Mouse (Mus musculus) heart, postnatal 0 days (tissue): ENCODE measurements at regions not wholly inside any gene's neighbourhood (a gene's known extent, or its start where the extent isn't known, plus 50 kb on each side); places are given as distances from the start of the nearest gene placed in this dataset.

Source experiments
- ATAC-seq: fragments of 200-750 bp; cut with Nextera tagmentation; 2 replicates; pipeline ENCODE4 v1.8.0; 2017; ENCODE audit warnings: low read depth, moderate number of reproducible peaks, moderate library complexity; ENCODE audit not compliant: insufficient read depth
- DNase-seq: peaks from one replicate; pipeline ENCODE4 v3.0.0-alpha.2; 2016; ENCODE audit warnings: low spot score
- H3K27ac ChIP-seq: fragments of 300-500 bp; sonication (generic); 2 replicates; pipeline ENCODE4 v1.5.1; 2014; ENCODE audit warnings: low read depth, mild to moderate bottlenecking
- H3K27me3 ChIP-seq: fragments of 300-500 bp; sonication (generic); 2 replicates; pipeline ENCODE4 v1.6.1; 2014; ENCODE audit warnings: low read length, mixed read lengths; ENCODE audit not compliant: control insufficient read depth, insufficient read depth
- H3K36me3 ChIP-seq: fragments of 300-500 bp; sonication (generic); replicated peaks from 2 replicates; pipeline ENCODE4 v1.6.1; 2014; ENCODE audit warnings: low read length, mixed read lengths; ENCODE audit not compliant: control insufficient read depth, insufficient read depth
- H3K4me1 ChIP-seq: fragments of 300-500 bp; sonication (generic); 2 replicates; pipeline ENCODE4 v1.6.1; 2014; ENCODE audit warnings: antibody characterized with exemption; ENCODE audit not compliant: control insufficient read depth, insufficient read depth
- H3K4me2 ChIP-seq: fragments of 300-500 bp; sonication (generic); 2 replicates; pipeline ENCODE4 v1.6.1; 2014; ENCODE audit warnings: low read depth, mild to moderate bottlenecking, low read length, moderate library complexity
- H3K4me3 ChIP-seq: fragments of 300-500 bp; sonication (generic); 2 replicates; pipeline ENCODE4 v1.5.1; 2014; ENCODE audit warnings: low read depth, low read length
- H3K9ac ChIP-seq: fragments of 300-500 bp; sonication (generic); replicated peaks from 2 replicates; pipeline ENCODE4 v1.6.1; 2014; ENCODE audit warnings: low read depth, low read length, mixed read lengths
- H3K9me3 ChIP-seq: fragments of 300-500 bp; sonication (generic); replicated peaks from 2 replicates; pipeline ENCODE4 v1.6.1; 2016; ENCODE audit warnings: low read length; ENCODE audit not compliant: control insufficient read depth
- CTCF ChIP-seq: IDR thresholded peaks from 2 replicates; pipeline ENCODE4 v1.5.1; 2016; ENCODE audit warnings: antibody characterized with exemption, control low read depth, low read depth
- EP300 ChIP-seq: IDR thresholded peaks from 2 replicates; pipeline ENCODE4 v1.6.1; 2016; ENCODE audit warnings: antibody characterized with exemption, low read depth
- WGBS: fragments of 180-500 bp; shearing (Covaris S2); extraction: QIAGEN DNeasy Blood & Tissue Kit; methylation state at CpG from one replicate; pipeline ENCODE4 v1.1.7; 2014; 5-methylcytosine and 5-hydroxymethylcytosine counted together

DNA sequence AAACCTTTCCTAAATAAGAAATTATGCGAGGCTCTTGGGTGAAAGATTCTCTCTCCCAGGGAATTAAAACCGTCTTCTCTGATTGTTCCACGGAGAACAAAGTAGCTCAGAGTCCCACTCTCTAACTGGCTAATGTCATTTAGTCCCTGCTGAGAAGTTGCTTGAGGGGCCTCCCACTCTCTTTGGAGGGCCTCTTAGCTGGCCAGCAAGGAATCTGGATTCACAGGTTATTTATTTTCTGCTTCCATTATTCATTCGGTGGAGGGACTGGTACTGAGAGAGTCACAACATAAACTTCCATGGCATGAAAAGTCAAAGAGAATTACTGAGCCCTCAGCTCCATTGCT lies 210.8 kb downstream of the Mex3b start:
- H3K4me3 ChIP-seq, result no peak overlapping the region
- no peak overlapping the region for H3K4me2 ChIP-seq
- no peaks in the 10 kb centered on the region for H3K9me3 ChIP-seq
- no peaks in the 10 kb centered on the region for H3K4me1 ChIP-seq
- no peak for ATAC-seq
- H3K27me3 ChIP-seq, result no peaks in the 10 kb centered on the region
- no peak for DNase-seq
- no peak overlapping the region for H3K27ac ChIP-seq
- H3K36me3 ChIP-seq, result no peaks in the 10 kb centered on the region
- WGBS, result 39% methylated on average over 4 of the region's 4 CpGs
- TF ChIP-seq CTCF (no peak), EP300 (no peak)
- H3K9ac ChIP-seq, result no peak overlapping the region

DNA sequence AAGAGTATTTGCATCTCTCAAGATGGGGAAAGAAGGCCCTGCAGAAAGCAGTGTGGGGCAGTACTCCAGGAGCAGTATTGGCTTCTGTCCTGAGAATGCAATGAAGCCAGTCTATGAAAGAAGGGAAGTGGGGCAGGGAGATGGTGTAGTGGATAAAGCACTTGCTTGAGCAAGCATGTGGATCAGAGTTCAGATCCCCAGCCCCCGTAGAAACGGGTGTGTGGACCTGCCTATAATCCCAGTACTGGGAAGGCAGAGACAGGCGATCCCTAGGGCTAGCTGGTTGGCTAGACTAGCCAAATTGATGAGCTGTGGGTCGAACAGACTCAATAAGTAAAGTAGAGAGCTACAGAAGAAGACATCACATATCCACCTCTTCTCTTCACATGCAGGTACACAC lies 211.6 kb downstream of the Mex3b start:
- Histone ChIP-seq H3K27me3 (no peaks in the 10 kb centered on the region), H3K27ac (no peak overlapping the region), H3K4me1 (no peaks in the 10 kb centered on the region), H3K4me2 (no peak overlapping the region), H3K9ac (no peak overlapping the region), H3K4me3 (no peak overlapping the region), H3K9me3 (no peaks in the 10 kb centered on the region), H3K36me3 (no peaks in the 10 kb centered on the region)
- 77% methylated on average over 4 of the region's 4 CpGs for WGBS
- DNase-seq (no peak), ATAC-seq (no peak)
- no peak for TF ChIP-seq CTCF
- no peak for TF ChIP-seq EP300

DNA sequence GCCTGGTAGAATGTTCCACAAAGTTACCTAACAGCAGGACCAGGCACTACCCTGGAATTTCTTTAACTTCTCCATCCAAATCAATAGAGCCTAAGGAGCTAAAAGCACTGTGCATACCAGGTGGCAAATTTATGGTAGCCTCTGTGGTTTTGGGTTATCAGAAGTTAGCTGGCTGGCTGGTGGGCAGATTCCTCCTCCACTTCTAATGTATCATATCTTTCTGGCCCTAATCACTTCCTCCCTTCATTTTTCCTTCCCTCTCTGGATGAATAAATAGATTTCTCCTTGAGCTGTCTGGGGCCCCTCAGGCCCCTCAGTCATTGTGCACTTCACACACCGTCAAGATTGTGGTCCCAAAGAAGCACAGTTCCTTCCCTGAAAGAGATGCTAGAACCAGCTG lies 212.7 kb downstream of the Mex3b start:
- ATAC-seq (no peak), DNase-seq (no peak)
- no peaks in the 10 kb centered on the region for H3K9me3 ChIP-seq
- no peaks in the 10 kb centered on the region for H3K36me3 ChIP-seq
- TF ChIP-seq CTCF (no peak), EP300 (no peak)
- H3K27me3 ChIP-seq, result no peaks in the 10 kb centered on the region
- H3K27ac ChIP-seq, result no peak overlapping the region
- no peaks in the 10 kb centered on the region for H3K4me1 ChIP-seq
- H3K9ac ChIP-seq, result no peak overlapping the region
- 36% methylated on average over 1 of the region's 1 CpGs for WGBS
- H3K4me2 ChIP-seq, result no peak overlapping the region
- no peak overlapping the region for H3K4me3 ChIP-seq

DNA sequence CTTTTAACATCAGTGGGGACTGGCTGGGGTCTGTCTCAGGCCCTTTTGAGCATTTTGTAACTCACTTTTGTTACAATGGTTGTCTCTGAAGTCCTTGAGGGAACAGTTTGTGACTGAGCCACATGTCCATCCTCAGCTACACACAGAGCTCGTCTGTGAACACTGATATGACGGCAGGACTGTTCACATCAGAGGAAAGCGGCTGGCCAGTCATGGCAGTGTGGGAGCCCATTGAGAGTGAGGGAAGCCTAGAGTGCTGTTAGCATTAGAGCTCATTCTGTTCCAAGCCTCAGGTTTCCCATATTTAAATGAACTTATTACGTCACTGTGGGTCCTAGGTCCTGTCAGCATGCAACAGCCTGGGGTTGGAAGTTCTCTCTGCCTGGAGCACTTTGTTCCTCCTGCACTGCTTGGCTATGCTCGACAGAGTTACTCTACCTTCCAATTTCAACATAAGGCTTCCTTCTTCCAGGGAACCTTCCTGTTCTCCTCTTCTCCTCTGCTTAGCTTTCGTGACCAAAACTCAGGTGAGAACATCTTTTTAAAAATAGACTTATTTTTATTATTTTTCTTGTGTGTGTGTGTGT lies 217.5 kb downstream of the Mex3b start:
- DNase-seq, result no peak
- Histone ChIP-seq H3K4me3 (no peak overlapping the region), H3K27me3 (no peaks in the 10 kb centered on the region), H3K9me3 (no peaks in the 10 kb centered on the region), H3K4me1 (no peaks in the 10 kb centered on the region), H3K27ac (no peak overlapping the region), H3K36me3 (no peaks in the 10 kb centered on the region), H3K4me2 (no peak overlapping the region), H3K9ac (no peak overlapping the region)
- no peak for ATAC-seq
- 58% methylated on average over 6 of the region's 6 CpGs for WGBS
- TF ChIP-seq EP300 (no peak), CTCF (no peak)

DNA sequence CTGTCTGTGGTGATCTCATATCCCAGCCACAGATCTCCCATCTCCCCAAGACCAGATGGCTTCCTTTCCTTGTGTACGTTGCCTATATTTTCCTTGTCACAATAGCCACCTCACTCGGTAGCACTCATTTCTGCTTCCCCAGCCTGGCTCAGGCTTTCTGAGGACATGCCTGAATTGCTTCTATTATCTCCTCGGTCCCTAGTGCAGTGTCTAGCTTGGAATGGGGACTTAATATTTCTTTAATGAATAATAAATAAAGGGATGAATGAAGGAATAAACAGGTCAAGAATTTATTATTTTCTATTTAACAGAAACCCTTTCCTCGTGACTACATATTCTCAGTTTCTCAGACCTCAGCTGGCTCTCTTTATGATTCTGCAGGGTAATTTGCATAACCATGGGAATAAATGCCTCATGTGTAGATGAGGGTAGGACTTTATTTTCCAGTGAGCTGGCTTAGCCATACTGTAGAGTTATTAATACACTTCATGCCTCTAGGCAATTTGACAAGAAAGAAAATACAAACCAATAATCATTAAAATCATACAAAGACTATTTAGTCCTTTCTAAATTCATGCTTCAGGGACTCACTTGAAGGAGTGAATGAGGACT lies 218.5 kb downstream of the Mex3b start:
- no peak overlapping the region for H3K9ac ChIP-seq
- H3K36me3 ChIP-seq, result no peaks in the 10 kb centered on the region
- ATAC-seq, result no peak
- no peak overlapping the region for H3K27ac ChIP-seq
- H3K4me2 ChIP-seq, result no peak overlapping the region
- no peaks in the 10 kb centered on the region for H3K4me1 ChIP-seq
- no peak for TF ChIP-seq CTCF
- no peak for TF ChIP-seq EP300
- no peak for DNase-seq
- 71% methylated on average over 4 of the region's 4 CpGs for WGBS
- H3K4me3 ChIP-seq, result no peak overlapping the region
- no peaks in the 10 kb centered on the region for H3K27me3 ChIP-seq
- H3K9me3 ChIP-seq, result no peaks in the 10 kb centered on the region

DNA sequence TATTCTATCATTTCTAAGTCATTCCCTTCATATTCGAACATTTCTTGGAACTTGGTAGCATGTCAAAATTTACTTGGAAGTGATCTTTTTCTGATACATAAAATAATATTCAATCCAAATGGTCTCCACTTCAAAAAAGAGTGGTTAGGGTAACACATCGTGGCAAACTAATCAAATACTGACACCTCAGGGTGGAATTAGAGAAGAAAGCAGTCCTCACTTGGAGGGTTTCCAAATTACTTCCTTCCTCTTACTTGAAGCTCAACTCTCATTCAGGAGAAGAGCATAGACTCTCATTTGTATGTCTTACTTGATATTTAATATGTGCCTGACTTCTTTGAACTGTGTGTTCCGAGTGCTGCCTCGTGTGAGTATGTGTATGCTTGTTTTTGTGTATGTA lies 220.3 kb downstream of the Mex3b start:
- DNase-seq, result no peak
- TF ChIP-seq CTCF (no peak), EP300 (no peak)
- WGBS, result 66% methylated on average over 4 of the region's 4 CpGs
- no peak overlapping the region for H3K4me3 ChIP-seq
- no peak overlapping the region for H3K27ac ChIP-seq
- ATAC-seq, result no peak
- H3K27me3 ChIP-seq, result no peaks in the 10 kb centered on the region
- H3K9ac ChIP-seq, result no peak overlapping the region
- no peaks in the 10 kb centered on the region for H3K9me3 ChIP-seq
- no peak overlapping the region for H3K4me2 ChIP-seq
- H3K4me1 ChIP-seq, result no peaks in the 10 kb centered on the region
- H3K36me3 ChIP-seq, result no peaks in the 10 kb centered on the region
